Mouse (Mus musculus) thymus, postnatal 36 days (tissue): ENCODE measurements around the gene Sult5a1.
"Not testable (repeated sequence)": the region's sequence is repeated elsewhere in the genome, so short reads cannot be mapped to it uniquely, and the experiment has no call there.

Experiments used
- DNase-seq, 2 experiments: peaks; one replicate each; pipeline ENCODE4 v3.0.0; 2022; ENCODE audit warnings: mixed read lengths in 2 of 2

Sult5a1 gene

GRCm38 (mm10) chr8:123157888-123158465 is at the start of gene Sult5a1:
Sult5a1 (minus strand) TSS chr8:123158315.
- no peak for DNase-seq

- no peak for DNase-seq
Measured at GRCm38 (mm10) chr8:123203571-123203970, 45.5 kb upstream of the Sult5a1 start.

GRCm38 (mm10) chr8:123202288-123202687 is 44.2 kb upstream of the Sult5a1 start:
- peak; percentile 39 to 59 for DNase-seq

- DNase-seq: no peak
Measured at GRCm38 (mm10) chr8:123199864-123200263, 41.7 kb upstream of the Sult5a1 start.

- DNase-seq: not testable (repeated sequence)
Measured at GRCm38 (mm10) chr8:123197016-123197415, 38.9 kb upstream of the Sult5a1 start.

GRCm38 (mm10) chr8:123193771-123194170 is 35.7 kb upstream of the Sult5a1 start:
- DNase-seq: no peak

- DNase-seq: no peak
Measured at GRCm38 (mm10) chr8:123191908-123192307, 33.8 kb upstream of the Sult5a1 start.

- peak; percentile 41 to 49 for DNase-seq
Measured at GRCm38 (mm10) chr8:123190678-123191077, 32.6 kb upstream of the Sult5a1 start.

- no peak for DNase-seq
Measured at GRCm38 (mm10) chr8:123188841-123189240, 30.7 kb upstream of the Sult5a1 start.

GRCm38 (mm10) chr8:123188006-123188405 is 29.9 kb upstream of the Sult5a1 start:
- no peak for DNase-seq

- DNase-seq: no peak
Measured at GRCm38 (mm10) chr8:123185566-123186409, 27.7 kb upstream of the Sult5a1 start, which contains the start of gene Dpep1. Dpep1 (plus strand) TSS chr8:123186242.

GRCm38 (mm10) chr8:123181391-123181790 is 23.3 kb upstream of the Sult5a1 start:
- no peak for DNase-seq

GRCm38 (mm10) chr8:123156070-123156773 is 1.9 kb downstream of the Sult5a1 start:
- no peak for DNase-seq

GRCm38 (mm10) chr8:123155177-123155576 is 2.9 kb downstream of the Sult5a1 start:
- no peak for DNase-seq

GRCm38 (mm10) chr8:123150737-123151171 is 7.4 kb downstream of the Sult5a1 start:
- no peak for DNase-seq

GRCm38 (mm10) chr8:123146390-123146789 is 11.7 kb downstream of the Sult5a1 start:
- DNase-seq: no peak

- no peak for DNase-seq
Measured at GRCm38 (mm10) chr8:123145279-123145678, 12.8 kb downstream of the Sult5a1 start.

- no peak for DNase-seq
Measured at GRCm38 (mm10) chr8:123141741-123142462, 16.2 kb downstream of the Sult5a1 start.

- no peak for DNase-seq
Measured at GRCm38 (mm10) chr8:123138741-123139140, 19.4 kb downstream of the Sult5a1 start.

- no peak for DNase-seq
Measured at GRCm38 (mm10) chr8:123137645-123138077, 20.5 kb downstream of the Sult5a1 start.

GRCm38 (mm10) chr8:123136287-123136686 is 21.8 kb downstream of the Sult5a1 start:
- DNase-seq: no peak

GRCm38 (mm10) chr8:123135806-123136205 is 22.3 kb downstream of the Sult5a1 start:
- no peak for DNase-seq

- no peak for DNase-seq
Measured at GRCm38 (mm10) chr8:123135406-123135805, 22.7 kb downstream of the Sult5a1 start.
